Mouse (Mus musculus) MEL (cell line): ENCODE measurements around the gene Chuk.

ENCODE experiments used
- CTCF ChIP-seq, 3 experiments: IDR thresholded peaks in 2 of 3; conservative IDR thresholded peaks in 1 of 3; 2 replicates each; pipeline ENCODE4 v1.5.1; 2011 to 2012; ENCODE audit warnings: low read length in 3 of 3, low read depth in 2 of 3, mild to moderate bottlenecking in 2 of 3, improper control_type of control experiment in 1 of 3, inconsistent platforms in 1 of 3, mixed read lengths in 1 of 3, moderate library complexity in 1 of 3; ENCODE audit not compliant: control insufficient read depth in 1 of 3, insufficient read depth in 1 of 3, poor library complexity in 1 of 3, severe bottlenecking in 1 of 3
- POLR2A ChIP-seq, 2 experiments: IDR thresholded peaks; 2 replicates each; pipeline ENCODE4 v1.6.1; 2011 to 2012; ENCODE audit warnings: low read length in 2 of 2, mild to moderate bottlenecking in 2 of 2, control low read depth in 1 of 2, improper control_type of control experiment in 1 of 2, low read depth in 1 of 2, moderate library complexity in 1 of 2; ENCODE audit not compliant: control insufficient read depth in 1 of 2, insufficient read depth in 1 of 2, poor library complexity in 1 of 2
- SIN3A ChIP-seq: IDR thresholded peaks from 2 replicates; pipeline ENCODE4 v1.6.1; 2012; ENCODE audit warnings: low read length, improper control_type of control experiment, inconsistent platforms

DNA sequence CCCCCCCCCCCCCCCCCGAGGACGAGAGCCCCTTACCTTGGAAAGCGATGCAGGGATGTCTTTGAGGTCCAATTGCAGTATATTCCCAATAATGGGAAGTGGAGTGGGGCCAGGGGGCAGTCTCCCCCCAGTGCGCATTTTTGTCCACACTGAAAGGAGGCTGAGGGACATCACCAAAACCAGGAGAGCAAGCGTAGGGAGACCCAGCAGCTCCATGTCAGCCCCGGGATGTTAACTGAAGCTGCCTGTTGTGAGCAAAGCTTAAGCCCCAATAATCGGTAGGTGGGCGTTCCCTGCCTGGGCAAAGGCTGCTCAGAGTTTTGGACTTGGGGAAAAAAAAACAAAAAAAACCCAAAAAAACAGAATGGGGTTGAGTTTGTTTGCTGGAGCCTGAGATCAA lies 78.3 kb downstream of the Chuk start, which contains the start of gene Cyp2c23:
- TF ChIP-seq CTCF (IDR thresholded peaks at IDR 0.05 in 2 of 3, conservative IDR thresholded peaks at IDR 0.05 in 1 of 3; ENCODE audit: control insufficient read depth in 1 of 3, insufficient read depth in 1 of 3, low read depth in 2 of 3, low read length in 3 of 3, poor library complexity in 1 of 3, severe bottlenecking in 1 of 3) (no peak), POLR2A (IDR thresholded peaks at IDR 0.05; ENCODE audit: control insufficient read depth in 1 of 2, insufficient read depth in 1 of 2, low read depth in 1 of 2, low read length in 2 of 2, poor library complexity in 1 of 2) (no peak), SIN3A (no peak)
